Mouse (Mus musculus): ENCODE data around the gene Serinc2. TPM values are rescaled to one million over a fixed set of nuclear protein-coding genes. Genes with fewer than 3 reads are reported as not detected.

Gene Serinc2
- polyA plus RNA-seq, 1 experiment from 2014 or later: 47.3 TPM

GRCm38 (mm10) chr4:130240695-130241094, 38.3 kb downstream of the Serinc2 start:
- no peak overlapping the region for H3K4me3 ChIP-seq (replicated peaks; ENCODE audit: low read length)
- no peak overlapping the region for H3K9ac ChIP-seq (ENCODE audit: low read length)
- no peaks in the 10 kb centered on the region for H3K36me3 ChIP-seq (ENCODE audit: control insufficient read depth, insufficient read depth, low read length)
- no peak for ATAC-seq (ENCODE audit: insufficient read depth, low FRiP score)
- no peak overlapping the region for H3K27ac ChIP-seq (ENCODE audit: low read length)
- no peaks in the 10 kb centered on the region for H3K4me1 ChIP-seq (ENCODE audit: control insufficient read depth, insufficient read depth, low read length)
- H3K9me3 ChIP-seq (replicated peaks; ENCODE audit: control insufficient read depth, low read length): no peaks in the 10 kb centered on the region
- H3K4me2 ChIP-seq (ENCODE audit: low read depth, low read length): no peak overlapping the region
- H3K27me3 ChIP-seq (ENCODE audit: control insufficient read depth, insufficient read depth, low read length): no peaks in the 10 kb centered on the region
- 31% methylated on average over 5 of the region's 5 CpGs for WGBS

GRCm38 (mm10) chr4:130237607-130238006, 41.4 kb downstream of the Serinc2 start:
- H3K4me3 ChIP-seq (replicated peaks; ENCODE audit: low read length): no peak overlapping the region
- no peaks in the 10 kb centered on the region for H3K4me1 ChIP-seq (ENCODE audit: control insufficient read depth, insufficient read depth, low read length)
- no peak overlapping the region for H3K4me2 ChIP-seq (ENCODE audit: low read depth, low read length)
- no peaks in the 10 kb centered on the region for H3K36me3 ChIP-seq (ENCODE audit: control insufficient read depth, insufficient read depth, low read length)
- H3K9ac ChIP-seq (ENCODE audit: low read length): no peak overlapping the region
- no peaks in the 10 kb centered on the region for H3K9me3 ChIP-seq (replicated peaks; ENCODE audit: control insufficient read depth, low read length)
- no peak overlapping the region for H3K27ac ChIP-seq (ENCODE audit: low read length)
- H3K27me3 ChIP-seq (ENCODE audit: control insufficient read depth, insufficient read depth, low read length): no peaks in the 10 kb centered on the region
- WGBS: 84% methylated on average over 4 of the region's 4 CpGs
- no peak for ATAC-seq (ENCODE audit: insufficient read depth, low FRiP score)

- Histone ChIP-seq H3K4me3 (replicated peaks; ENCODE audit: low read length) (no peak overlapping the region), H3K4me1 (ENCODE audit: control insufficient read depth, insufficient read depth, low read length) (no peaks in the 10 kb centered on the region), H3K36me3 (ENCODE audit: control insufficient read depth, insufficient read depth, low read length) (no peaks in the 10 kb centered on the region), H3K9me3 (replicated peaks; ENCODE audit: control insufficient read depth, low read length) (no peaks in the 10 kb centered on the region), H3K4me2 (ENCODE audit: low read depth, low read length) (no peak overlapping the region), H3K27me3 (ENCODE audit: control insufficient read depth, insufficient read depth, low read length) (no peaks in the 10 kb centered on the region), H3K9ac (ENCODE audit: low read length) (no peak overlapping the region), H3K27ac (ENCODE audit: low read length) (no peak overlapping the region)
- ATAC-seq (ENCODE audit: insufficient read depth, low FRiP score): no peak
- 32% methylated on average over 8 of the region's 8 CpGs for WGBS
Measured at GRCm38 (mm10) chr4:130236361-130236760, 42.6 kb downstream of the Serinc2 start.

- Histone ChIP-seq H3K9me3 (replicated peaks; ENCODE audit: control insufficient read depth, low read length) (no peaks in the 10 kb centered on the region), H3K27me3 (ENCODE audit: control insufficient read depth, insufficient read depth, low read length) (no peaks in the 10 kb centered on the region), H3K36me3 (ENCODE audit: control insufficient read depth, insufficient read depth, low read length) (no peaks in the 10 kb centered on the region), H3K9ac (ENCODE audit: low read length) (no peak overlapping the region), H3K27ac (ENCODE audit: low read length) (no peak overlapping the region), H3K4me1 (ENCODE audit: control insufficient read depth, insufficient read depth, low read length) (no peaks in the 10 kb centered on the region), H3K4me3 (replicated peaks; ENCODE audit: low read length) (no peak overlapping the region), H3K4me2 (ENCODE audit: low read depth, low read length) (no peak overlapping the region)
- ATAC-seq (ENCODE audit: insufficient read depth, low FRiP score): no peak
Measured at GRCm38 (mm10) chr4:130224071-130224470, 54.9 kb downstream of the Serinc2 start.

- no peak within 1 kb of the TSS for H3K9ac ChIP-seq (ENCODE audit: low read length)
Measured at GRCm38 (mm10) chr4:130222179-130222578, 56.8 kb downstream of the Serinc2 start, which contains the start of gene Gm853. TSS of gene Gm853 (minus strand) at chr4:130222401.

GRCm38 (mm10) chr4:130220176-130220575, 58.8 kb downstream of the Serinc2 start:
- Histone ChIP-seq H3K27me3 (ENCODE audit: control insufficient read depth, insufficient read depth, low read length) (no peaks in the 10 kb centered on the region), H3K4me1 (ENCODE audit: control insufficient read depth, insufficient read depth, low read length) (no peaks in the 10 kb centered on the region), H3K36me3 (ENCODE audit: control insufficient read depth, insufficient read depth, low read length) (no peaks in the 10 kb centered on the region), H3K9ac (ENCODE audit: low read length) (no peak overlapping the region), H3K4me3 (replicated peaks; ENCODE audit: low read length) (no peak overlapping the region), H3K9me3 (replicated peaks; ENCODE audit: control insufficient read depth, low read length) (no peaks in the 10 kb centered on the region), H3K27ac (ENCODE audit: low read length) (no peak overlapping the region), H3K4me2 (ENCODE audit: low read depth, low read length) (no peak overlapping the region)
- no peak for ATAC-seq (ENCODE audit: insufficient read depth, low FRiP score)
- 82% methylated on average over 9 of the region's 9 CpGs for WGBS

More at GRCm38 (mm10) chr4:130222179-130222578, 56.8 kb downstream of the Serinc2 start, which contains the start of gene Gm853:
- no peak for ATAC-seq (ENCODE audit: insufficient read depth, low FRiP score)
- Histone ChIP-seq H3K36me3 (ENCODE audit: control insufficient read depth, insufficient read depth, low read length) (no peaks in the 10 kb centered on the region), H3K9me3 (replicated peaks; ENCODE audit: control insufficient read depth, low read length) (no peaks in the 10 kb centered on the region), H3K4me3 (replicated peaks; ENCODE audit: low read length) (no peak within 1 kb of the TSS), H3K4me1 (ENCODE audit: control insufficient read depth, insufficient read depth, low read length) (no peaks in the 10 kb centered on the region), H3K27me3 (ENCODE audit: control insufficient read depth, insufficient read depth, low read length) (no peaks in the 10 kb centered on the region), H3K4me2 (ENCODE audit: low read depth, low read length) (no peak within 1 kb of the TSS), H3K27ac (ENCODE audit: low read length) (no peak within 1 kb of the TSS)
- WGBS: 43% methylated on average over 4 of the region's 4 CpGs

- ATAC-seq (ENCODE audit: insufficient read depth, low FRiP score): no peak
- H3K27me3 ChIP-seq (ENCODE audit: control insufficient read depth, insufficient read depth, low read length): no peaks in the 10 kb centered on the region
- no peaks in the 10 kb centered on the region for H3K4me1 ChIP-seq (ENCODE audit: control insufficient read depth, insufficient read depth, low read length)
- no peak overlapping the region for H3K27ac ChIP-seq (ENCODE audit: low read length)
- H3K9ac ChIP-seq (ENCODE audit: low read length): no peak overlapping the region
- 82% methylated on average over 8 of the region's 8 CpGs for WGBS
- no peaks in the 10 kb centered on the region for H3K9me3 ChIP-seq (replicated peaks; ENCODE audit: control insufficient read depth, low read length)
- H3K4me2 ChIP-seq (ENCODE audit: low read depth, low read length): no peak overlapping the region
- no peaks in the 10 kb centered on the region for H3K36me3 ChIP-seq (ENCODE audit: control insufficient read depth, insufficient read depth, low read length)
- no peak overlapping the region for H3K4me3 ChIP-seq (replicated peaks; ENCODE audit: low read length)
Measured at GRCm38 (mm10) chr4:130215392-130215791, 63.6 kb downstream of the Serinc2 start.

GRCm38 (mm10) chr4:130213857-130214256, 65.1 kb downstream of the Serinc2 start:
- no peak for ATAC-seq (ENCODE audit: insufficient read depth, low FRiP score)
- no peak overlapping the region for H3K27ac ChIP-seq (ENCODE audit: low read length)
- H3K4me2 ChIP-seq (ENCODE audit: low read depth, low read length): no peak overlapping the region
- 72% methylated on average over 10 of the region's 10 CpGs for WGBS
- H3K27me3 ChIP-seq (ENCODE audit: control insufficient read depth, insufficient read depth, low read length): no peaks in the 10 kb centered on the region
- H3K36me3 ChIP-seq (ENCODE audit: control insufficient read depth, insufficient read depth, low read length): no peaks in the 10 kb centered on the region
- H3K4me3 ChIP-seq (replicated peaks; ENCODE audit: low read length): no peak overlapping the region
- no peaks in the 10 kb centered on the region for H3K9me3 ChIP-seq (replicated peaks; ENCODE audit: control insufficient read depth, low read length)
- no peak overlapping the region for H3K9ac ChIP-seq (ENCODE audit: low read length)
- no peaks in the 10 kb centered on the region for H3K4me1 ChIP-seq (ENCODE audit: control insufficient read depth, insufficient read depth, low read length)

- no peaks in the 10 kb centered on the region for H3K4me1 ChIP-seq (ENCODE audit: control insufficient read depth, insufficient read depth, low read length)
- H3K4me2 ChIP-seq (ENCODE audit: low read depth, low read length): no peak overlapping the region
- no peak for ATAC-seq (ENCODE audit: insufficient read depth, low FRiP score)
- H3K27me3 ChIP-seq (ENCODE audit: control insufficient read depth, insufficient read depth, low read length): no peaks in the 10 kb centered on the region
- H3K9ac ChIP-seq (ENCODE audit: low read length): no peak overlapping the region
- H3K27ac ChIP-seq (ENCODE audit: low read length): no peak overlapping the region
- WGBS: 63% methylated on average over 4 of the region's 4 CpGs
- H3K36me3 ChIP-seq (ENCODE audit: control insufficient read depth, insufficient read depth, low read length): no peaks in the 10 kb centered on the region
- H3K4me3 ChIP-seq (replicated peaks; ENCODE audit: low read length): no peak overlapping the region
- H3K9me3 ChIP-seq (replicated peaks; ENCODE audit: control insufficient read depth, low read length): no peaks in the 10 kb centered on the region
Measured at GRCm38 (mm10) chr4:130213197-130213596, 65.8 kb downstream of the Serinc2 start.

- Histone ChIP-seq H3K27ac (ENCODE audit: low read length) (no peak overlapping the region), H3K9ac (ENCODE audit: low read length) (no peak overlapping the region), H3K27me3 (ENCODE audit: control insufficient read depth, insufficient read depth, low read length) (no peaks in the 10 kb centered on the region), H3K4me3 (replicated peaks; ENCODE audit: low read length) (no peak overlapping the region), H3K9me3 (replicated peaks; ENCODE audit: control insufficient read depth, low read length) (no peaks in the 10 kb centered on the region), H3K4me1 (ENCODE audit: control insufficient read depth, insufficient read depth, low read length) (no peaks in the 10 kb centered on the region), H3K4me2 (ENCODE audit: low read depth, low read length) (no peak overlapping the region), H3K36me3 (ENCODE audit: control insufficient read depth, insufficient read depth, low read length) (no peaks in the 10 kb centered on the region)
- no peak for ATAC-seq (ENCODE audit: insufficient read depth, low FRiP score)
- WGBS: 71% methylated on average over 7 of the region's 7 CpGs
Measured at GRCm38 (mm10) chr4:130212421-130212820, 66.6 kb downstream of the Serinc2 start.
